Mouse (Mus musculus): Measurements from ENCODE around the gene Prok2. TPM values are rescaled to one million over a fixed set of nuclear protein-coding genes. Genes with fewer than 3 reads are reported as not detected.

Prok2 gene
- total RNA-seq, 2 experiments from 2014 or later: not detected

GRCm38 (mm10) chr6:99684899-99685298 lies 41.3 kb downstream of the Prok2 start:
- H3K4me3 ChIP-seq: no peak overlapping the region
- H3K27ac ChIP-seq: no peak overlapping the region
- DNase-seq: no peak
- peak; percentile 52 for TF ChIP-seq CTCF (IDR thresholded peaks at IDR 0.05)
- intact Hi-C loops (cut with DNase I): no loop called here

- intact Hi-C loops (cut with DNase I): no loop called here
- no peak for DNase-seq
- Histone ChIP-seq H3K27ac (no peak overlapping the region), H3K4me3 (no peak overlapping the region)
- no peak for TF ChIP-seq CTCF (IDR thresholded peaks at IDR 0.05)
Observed at GRCm38 (mm10) chr6:99683974-99684373, 42.2 kb downstream of the Prok2 start.

- Histone ChIP-seq H3K27ac (no peak overlapping the region), H3K4me3 (no peak overlapping the region)
- TF ChIP-seq CTCF (IDR thresholded peaks at IDR 0.05): no peak
- intact Hi-C loops (cut with DNase I): no loop called here
- DNase-seq: no peak
Observed at GRCm38 (mm10) chr6:99678108-99678507, 48.1 kb downstream of the Prok2 start.

GRCm38 (mm10) chr6:99677325-99677724 lies 48.9 kb downstream of the Prok2 start:
- intact Hi-C loops (cut with DNase I): no loop called here
- H3K4me3 ChIP-seq: no peak overlapping the region
- TF ChIP-seq CTCF (IDR thresholded peaks at IDR 0.05): no peak
- DNase-seq: no peak
- H3K27ac ChIP-seq: no peak overlapping the region

- no peak for DNase-seq
- intact Hi-C loops (cut with DNase I): no loop called here
Observed at GRCm38 (mm10) chr6:99674482-99674881, 51.7 kb downstream of the Prok2 start.

GRCm38 (mm10) chr6:99671768-99672167 lies 54.4 kb downstream of the Prok2 start:
- Histone ChIP-seq H3K27ac (no peak overlapping the region), H3K4me3 (no peak overlapping the region)
- intact Hi-C loops (cut with DNase I): no loop called here
- DNase-seq: no peak
- TF ChIP-seq CTCF (IDR thresholded peaks at IDR 0.05): no peak; the same call in 1 of the 2 replicates

More at GRCm38 (mm10) chr6:99674482-99674881, 51.7 kb downstream of the Prok2 start:
- no peak for TF ChIP-seq CTCF (IDR thresholded peaks at IDR 0.05)
- Histone ChIP-seq H3K27ac (no peak overlapping the region), H3K4me3 (no peak overlapping the region)

GRCm38 (mm10) chr6:99670481-99671119 lies 55.6 kb downstream of the Prok2 start:
- intact Hi-C loops (cut with DNase I): no loop called here
- Histone ChIP-seq H3K27ac (no peak overlapping the region), H3K4me3 (no peak overlapping the region)
- peak; percentile 82 for TF ChIP-seq CTCF (IDR thresholded peaks at IDR 0.05)
- peak; percentile 56 for DNase-seq

GRCm38 (mm10) chr6:99669481-99670325 lies 56.5 kb downstream of the Prok2 start:
- no peak for TF ChIP-seq CTCF (IDR thresholded peaks at IDR 0.05)
- Histone ChIP-seq H3K4me3 (no peak overlapping the region), H3K27ac (no peak overlapping the region)
- intact Hi-C loops (cut with DNase I): no loop called here
- DNase-seq: no peak

GRCm38 (mm10) chr6:99667290-99667689 lies 58.9 kb downstream of the Prok2 start:
- H3K27ac ChIP-seq: peak overlapping the region; percentile 94
- no peak for TF ChIP-seq CTCF (IDR thresholded peaks at IDR 0.05)
- H3K4me3 ChIP-seq: peak overlapping the region; percentile 93
- intact Hi-C loops (cut with DNase I): no loop called here
- DNase-seq: no peak

GRCm38 (mm10) chr6:99666318-99667171 lies 59.6 kb downstream of the Prok2 start, which contains the start of the genes Eif4e3 and Gm20696:
Gene Eif4e3, minus strand, starts transcription at chr6:99666771.
Gene Gm20696, minus strand, starts transcription at chr6:99666797.
- Histone ChIP-seq H3K27ac (peak within 1 kb of the TSS; percentile 94), H3K4me3 (peak within 1 kb of the TSS; percentile 93)
- no peak for TF ChIP-seq CTCF (IDR thresholded peaks at IDR 0.05)
- DNase-seq: peak; percentile 83
- intact Hi-C loops (cut with DNase I): no loop called here

GRCm38 (mm10) chr6:99665457-99666317 lies 60.5 kb downstream of the Prok2 start:
- peak overlapping the region; percentile 94 for H3K27ac ChIP-seq
- TF ChIP-seq CTCF (IDR thresholded peaks at IDR 0.05): no peak
- peak overlapping the region; percentile 93 for H3K4me3 ChIP-seq
- DNase-seq: no peak
- intact Hi-C loops (cut with DNase I): no loop called here

GRCm38 (mm10) chr6:99663232-99663631 lies 63.0 kb downstream of the Prok2 start:
- TF ChIP-seq CTCF (IDR thresholded peaks at IDR 0.05): no peak
- DNase-seq: no peak
- Histone ChIP-seq H3K27ac (no peak overlapping the region), H3K4me3 (no peak overlapping the region)
- intact Hi-C loops (cut with DNase I): no loop called here

Other genes with a start within 250 kb of the Prok2 start
- gene Foxp1, start 203.7 kb downstream of the Prok2 start, total RNA-seq (2021): 10 to 100 TPM; 17.4 to 20.9 TPM
- 10 to 100 TPM; 23.5 to 29.4 TPM for gene Eif4e3, start 59.6 kb downstream of the Prok2 start, total RNA-seq (2021)
- gene Gm20696, start 59.6 kb downstream of the Prok2 start, total RNA-seq (2021): 1 to 10 TPM; 1.2 to 1.3 TPM
- gene Gpr27, start 33.7 kb downstream of the Prok2 start, total RNA-seq (2021): 1 to 10 TPM in 1 of 2 experiments, under 1 TPM in 1; 0.20 to 1.1 TPM